Mouse (Mus musculus): ENCODE measurements around the gene Mthfd1l.

- TF ChIP-seq POLR2A (IDR thresholded peaks at IDR 0.05; ENCODE audit: borderline replicate concordance, low read depth, low read length): no peak
- no peak for TF ChIP-seq CTCF (IDR thresholded peaks at IDR 0.05; ENCODE audit: low read depth, low read length)
Observed at GRCm38 (mm10) chr10:4105676-4106528, 133.0 kb downstream of the Mthfd1l start.

Data from bone marrow macrophage, adult 2 months (primary cell).